Mouse (Mus musculus): Measurements from ENCODE around the gene Frat1. TPM values are rescaled to one million over a fixed set of nuclear protein-coding genes. Genes with fewer than 3 reads are reported as not detected.

Gene Frat1
- polyA plus RNA-seq, 1 experiment: 7.1 TPM

DNA sequence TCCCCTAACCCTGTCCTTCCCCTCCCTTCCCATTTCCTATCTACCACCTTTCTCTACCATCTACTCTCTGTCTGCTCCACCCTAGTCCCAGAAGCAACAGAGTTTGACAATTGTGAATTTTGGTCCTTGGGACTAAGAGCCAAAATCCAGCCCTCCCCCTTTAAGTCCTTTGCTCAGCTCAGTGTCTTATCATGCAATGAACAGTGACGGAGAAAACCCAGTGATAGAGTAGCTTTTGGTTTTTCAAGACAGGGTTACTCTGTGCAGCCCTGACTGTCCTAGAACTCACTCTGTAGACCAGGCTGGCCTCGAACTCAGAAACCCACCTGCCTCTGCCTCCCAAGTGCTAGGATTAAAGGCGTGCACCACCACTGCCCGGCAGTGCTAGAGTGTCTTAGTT is 16.4 kb upstream of the Frat1 start:
- no peak for DNase-seq (ENCODE audit: low read depth, low spot score)
- 91% methylated on average over 4 of the region's 4 CpGs for WGBS

DNA sequence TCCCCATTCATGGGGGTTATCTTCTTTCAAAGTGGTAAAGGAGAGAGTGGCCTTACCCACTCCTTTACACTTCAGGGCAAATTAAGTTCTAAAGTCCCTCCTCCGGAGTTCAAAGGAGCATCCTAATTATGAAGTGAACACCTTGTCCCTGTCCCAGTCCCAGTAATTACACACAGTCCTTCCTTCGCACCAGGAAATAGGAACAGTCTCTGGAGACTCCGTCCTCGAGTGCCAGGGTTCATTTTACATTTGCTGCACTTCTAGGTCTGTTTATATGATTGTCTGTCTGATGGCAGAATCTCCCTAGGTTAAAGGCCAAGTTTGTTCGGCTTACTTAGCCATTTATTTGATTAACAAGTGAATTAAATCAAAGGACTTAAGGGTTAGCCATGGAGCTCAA is 13.4 kb upstream of the Frat1 start:
- 22% methylated on average over 5 of the region's 5 CpGs for WGBS
- DNase-seq (ENCODE audit: low read depth, low spot score): no peak

DNA sequence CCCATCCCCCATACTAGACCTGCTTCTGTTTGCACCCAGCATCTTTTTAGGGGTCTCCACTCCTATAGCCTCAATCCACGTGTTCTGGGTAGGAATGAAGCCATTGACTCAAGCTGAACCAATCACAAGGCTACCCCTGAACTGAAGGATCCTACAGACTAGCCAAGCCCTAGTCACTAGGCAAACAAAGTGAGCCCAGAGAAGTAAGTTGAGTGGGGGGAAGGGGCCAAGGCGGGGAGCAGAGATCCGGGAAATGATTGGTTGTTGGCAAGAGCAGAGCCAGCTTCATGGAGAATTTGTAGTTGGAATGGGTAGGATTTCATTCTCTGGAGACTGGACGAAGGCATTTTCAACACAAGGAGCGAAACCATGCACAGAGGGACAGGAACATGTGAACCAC is 12.9 kb upstream of the Frat1 start:
- DNase-seq (ENCODE audit: low read depth, low spot score): no peak
- 71% methylated on average over 5 of the region's 5 CpGs for WGBS

DNA sequence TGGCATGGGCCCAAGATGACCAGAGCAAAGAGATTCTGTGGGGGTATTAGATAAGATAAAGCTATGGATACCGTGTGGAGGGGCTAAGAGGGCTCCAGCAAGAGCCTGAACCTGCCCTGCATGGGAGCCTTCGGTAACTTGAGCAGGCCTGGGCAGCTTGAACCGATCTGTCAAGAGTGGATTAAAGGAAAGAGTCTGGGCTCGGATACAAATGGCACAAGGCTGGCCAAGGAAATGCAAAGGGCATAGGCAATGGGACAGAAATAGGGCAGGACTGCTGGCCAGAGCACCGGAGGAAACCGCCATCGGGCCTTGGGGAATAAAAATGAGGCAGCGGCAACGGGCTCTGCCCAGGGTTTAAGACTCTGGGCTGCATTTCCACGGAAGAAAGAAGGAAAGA is 12.4 kb upstream of the Frat1 start:
- 76% methylated on average over 10 of the region's 10 CpGs for WGBS
- DNase-seq (ENCODE audit: low read depth, low spot score): no peak

DNA sequence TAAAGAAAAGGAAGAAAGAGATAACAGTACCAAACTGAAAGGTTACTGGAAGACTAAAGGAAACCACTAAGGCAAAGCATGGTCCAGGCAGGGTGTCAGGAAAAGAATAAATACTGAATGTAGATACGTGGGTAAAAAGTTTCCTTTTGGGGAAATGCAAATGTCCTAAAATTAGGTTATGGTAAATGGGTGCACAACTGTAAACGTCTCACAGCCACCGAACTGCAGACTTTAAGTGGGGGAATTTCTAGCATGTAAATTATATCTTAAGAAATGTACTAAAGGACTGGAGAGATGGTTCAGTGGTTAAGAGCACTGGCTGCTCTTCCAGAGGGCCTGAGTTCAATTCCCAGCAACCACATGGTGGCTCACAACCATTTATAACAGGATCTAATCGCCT is 11.0 kb upstream of the Frat1 start:
- DNase-seq (ENCODE audit: low read depth, low spot score): no peak
- WGBS: 83% methylated on average over 4 of the region's 4 CpGs

DNA sequence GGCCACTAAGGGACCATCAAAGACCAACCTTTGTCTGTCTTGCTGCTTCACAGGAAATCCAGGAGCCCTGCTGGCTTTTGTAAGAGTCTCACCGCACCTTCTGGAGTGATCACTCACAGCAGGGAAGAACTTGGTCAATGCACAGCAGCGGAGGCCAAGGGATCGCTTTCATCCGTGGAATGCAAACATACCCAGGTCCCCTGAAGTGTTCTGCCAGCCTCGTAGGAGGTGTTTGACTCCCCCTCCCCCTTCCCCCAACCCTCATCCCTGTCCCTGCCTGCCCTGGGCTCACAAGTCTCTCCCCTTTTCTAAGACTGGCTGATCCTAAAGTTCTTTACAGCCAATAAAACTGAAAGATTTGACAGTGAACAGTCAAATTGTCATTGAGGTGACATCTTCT is 8.3 kb upstream of the Frat1 start:
- DNase-seq (ENCODE audit: low read depth, low spot score): no peak
- 54% methylated on average over 5 of the region's 5 CpGs for WGBS

DNA sequence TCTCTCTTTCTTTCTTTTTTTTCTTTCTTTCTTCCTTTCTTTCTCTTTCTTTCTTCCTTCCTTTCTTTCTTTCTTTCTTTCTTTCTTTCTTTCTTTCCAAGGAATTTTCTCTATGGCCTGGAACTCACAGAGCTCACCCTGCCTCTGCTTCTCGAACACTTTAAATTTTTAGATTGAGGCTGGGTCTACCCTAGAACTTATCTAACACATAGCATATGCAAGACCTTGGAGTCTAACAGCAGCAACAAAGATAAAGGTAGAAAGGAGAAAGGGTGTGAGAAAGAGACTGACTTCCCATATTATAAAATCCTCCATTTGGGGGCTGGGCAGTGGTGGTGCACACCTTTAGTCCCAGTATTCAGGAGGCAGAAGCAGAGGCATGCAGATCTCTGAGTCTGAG is 7.2 kb upstream of the Frat1 start:
- no peak for DNase-seq (ENCODE audit: low read depth, low spot score)
- WGBS: 94% methylated on average over 1 of the region's 1 CpGs

DNA sequence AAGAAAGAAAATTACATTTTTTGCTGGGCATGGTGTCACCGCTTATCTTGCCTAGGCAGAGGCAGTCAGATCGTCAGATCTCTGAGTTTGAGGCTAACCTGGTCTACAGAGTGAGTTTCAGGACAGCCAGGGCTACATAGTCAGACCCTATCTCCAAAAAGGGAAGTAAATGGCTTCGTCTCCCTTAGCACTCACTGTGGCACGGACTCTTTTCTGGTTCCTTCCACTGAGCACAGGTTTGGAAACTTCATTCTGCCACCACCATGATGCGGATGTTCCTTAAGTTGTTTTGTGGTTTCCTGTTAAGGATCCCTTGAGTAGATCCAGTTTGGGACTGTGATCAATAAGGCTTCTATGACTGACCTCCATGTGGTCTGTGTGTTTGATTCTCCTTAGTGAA is 4.8 kb upstream of the Frat1 start:
- DNase-seq (ENCODE audit: low read depth, low spot score): no peak
- WGBS: 82% methylated on average over 5 of the region's 5 CpGs

DNA sequence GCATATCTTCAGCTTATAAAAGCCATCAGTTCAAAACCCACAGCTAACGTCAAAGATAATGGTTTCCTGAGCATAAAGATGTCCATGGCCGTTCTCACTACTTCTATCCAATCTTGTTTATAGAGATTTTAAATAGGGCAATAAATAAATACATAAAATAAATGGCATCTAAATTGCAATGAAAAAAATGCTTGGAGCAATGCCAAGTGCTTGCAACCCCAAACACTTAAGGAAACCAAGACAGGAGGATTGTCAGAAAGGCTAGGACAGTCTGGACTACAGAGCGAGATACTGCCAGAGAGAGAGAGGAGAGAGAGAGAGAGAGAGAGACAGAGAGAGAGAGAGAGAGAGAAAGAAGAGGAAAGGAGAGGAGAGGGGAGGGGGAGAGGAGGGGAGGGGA is 3.2 kb upstream of the Frat1 start:
- 76% methylated on average over 3 of the region's 3 CpGs for WGBS
- no peak for DNase-seq (ENCODE audit: low read depth, low spot score)

DNA sequence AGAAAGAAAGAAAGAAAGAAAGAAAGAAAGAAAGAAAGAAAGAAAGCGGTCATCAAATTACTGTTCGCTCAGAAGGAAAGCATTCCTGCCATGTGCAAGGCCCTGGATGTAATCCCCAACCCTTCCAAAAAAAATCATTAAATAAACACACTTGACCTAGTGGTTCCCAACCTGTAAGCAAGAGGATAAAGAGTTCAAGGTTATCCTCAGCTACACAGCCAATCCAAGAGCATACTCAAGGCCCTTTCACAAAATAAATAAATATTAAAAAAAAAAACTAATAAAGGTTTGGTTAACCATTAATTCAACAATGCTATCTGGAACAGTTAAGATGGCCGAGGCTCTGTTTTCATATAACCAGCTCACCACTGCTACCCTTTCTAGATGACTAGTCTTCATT is 829 bp upstream of the Frat1 start:
- no peak for DNase-seq (ENCODE audit: low read depth, low spot score)
- 51% methylated on average over 3 of the region's 3 CpGs for WGBS

DNA sequence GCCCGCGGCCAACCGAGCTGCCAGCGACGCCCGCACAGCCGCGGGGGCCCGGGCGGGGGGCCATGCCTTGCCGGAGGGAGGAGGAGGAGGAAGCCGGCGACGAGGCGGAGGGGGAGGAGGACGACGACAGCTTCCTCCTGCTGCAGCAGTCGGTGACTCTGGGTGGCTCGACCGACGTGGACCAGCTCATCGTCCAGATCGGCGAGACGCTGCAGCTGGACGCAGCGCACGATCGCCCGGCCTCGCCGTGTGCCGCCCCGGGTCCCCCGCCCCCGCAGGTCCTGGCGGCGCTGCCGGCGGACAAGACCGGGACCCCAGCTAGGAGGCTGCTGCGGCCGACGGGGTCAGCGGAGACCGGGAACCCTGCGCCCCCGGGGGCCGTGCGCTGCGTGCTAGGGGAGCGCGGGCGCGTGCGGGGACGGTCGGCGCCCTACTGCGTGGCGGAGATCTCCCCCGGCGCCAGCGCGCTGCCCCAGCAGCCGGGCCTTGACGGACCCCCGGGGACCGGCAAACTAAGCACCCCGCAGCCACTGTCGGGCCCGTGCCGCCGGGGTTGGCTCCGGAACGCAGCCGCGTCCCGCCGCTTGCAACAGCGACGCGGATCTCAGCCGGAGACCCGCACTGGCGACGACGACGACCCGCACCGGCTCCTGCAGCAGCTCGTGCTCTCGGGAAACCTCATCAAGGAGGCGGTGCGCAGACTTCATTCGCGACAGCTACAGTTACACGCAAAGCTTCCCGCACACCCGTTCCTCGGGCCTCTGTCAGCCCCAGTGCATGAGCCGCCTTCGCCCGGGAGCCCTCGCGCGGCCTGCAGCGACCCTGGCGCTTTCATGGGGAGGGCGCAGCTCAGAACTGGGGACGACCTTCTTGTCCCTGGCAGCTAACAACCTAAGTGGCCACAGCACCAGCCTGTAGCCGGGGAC is 599 bp downstream of the Frat1 start:
- no peak for DNase-seq (ENCODE audit: low read depth, low spot score)
- under 1% methylated on average over 106 of the region's 112 CpGs for WGBS

DNA sequence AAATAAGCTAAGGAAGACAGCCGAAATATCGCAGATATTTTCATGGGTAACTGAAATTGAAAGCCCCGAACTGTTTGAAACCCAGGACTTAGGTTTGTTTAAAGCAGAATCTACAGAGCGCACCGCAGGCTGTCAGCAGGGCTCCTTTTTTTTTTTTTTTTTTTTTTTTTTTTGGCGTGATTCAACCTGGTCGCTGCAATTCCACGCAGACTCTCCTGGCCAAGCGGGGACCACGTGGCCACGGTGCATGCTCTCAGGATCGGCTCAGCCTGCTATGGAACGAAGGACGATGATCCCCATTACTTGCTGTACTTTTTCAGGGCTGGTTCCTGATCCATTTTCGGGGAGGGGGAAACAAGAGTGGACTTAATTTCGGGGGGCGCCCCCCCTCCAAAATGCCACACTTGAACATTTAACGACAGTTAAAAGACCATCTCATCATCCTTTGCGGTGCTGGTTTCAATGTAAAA is 1.4 kb downstream of the Frat1 start:
- WGBS: 2% methylated on average over 19 of the region's 19 CpGs
- DNase-seq (ENCODE audit: low read depth, low spot score): no peak

DNA sequence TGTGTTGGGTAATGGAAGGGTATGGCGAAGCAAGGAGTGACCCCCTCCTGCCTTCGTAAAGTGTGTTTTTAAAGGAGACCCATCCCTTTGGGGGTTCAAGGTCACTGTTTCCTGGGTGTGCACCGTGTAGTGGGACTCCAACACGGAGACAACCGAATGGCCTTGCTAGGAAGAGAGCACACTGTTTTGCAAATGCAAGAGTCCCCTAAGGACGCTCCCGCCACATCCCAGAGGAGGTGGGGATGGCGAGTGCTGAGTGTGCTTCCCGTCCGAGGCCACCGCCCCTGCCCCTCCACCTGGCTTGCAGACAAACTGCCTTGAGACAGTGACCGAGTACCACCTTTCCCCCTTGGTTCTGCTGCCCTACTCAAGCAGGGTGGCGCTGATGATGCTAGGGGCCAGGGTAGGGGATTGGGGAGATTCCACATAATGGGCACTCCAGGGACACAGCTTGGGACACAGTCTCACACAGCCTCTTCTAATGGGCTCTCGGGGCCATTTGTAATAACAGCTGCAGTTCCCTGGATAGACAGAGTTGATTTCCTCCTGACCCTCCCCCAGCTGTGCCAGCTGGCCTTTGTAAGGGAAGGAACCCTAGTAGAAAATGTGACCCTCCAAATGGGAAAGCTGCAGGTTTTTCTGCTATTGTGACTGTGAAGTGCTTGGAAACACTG is 2.1 kb downstream of the Frat1 start:
- WGBS: 36% methylated on average over 14 of the region's 14 CpGs
- no peak for DNase-seq (ENCODE audit: low read depth, low spot score)

DNA sequence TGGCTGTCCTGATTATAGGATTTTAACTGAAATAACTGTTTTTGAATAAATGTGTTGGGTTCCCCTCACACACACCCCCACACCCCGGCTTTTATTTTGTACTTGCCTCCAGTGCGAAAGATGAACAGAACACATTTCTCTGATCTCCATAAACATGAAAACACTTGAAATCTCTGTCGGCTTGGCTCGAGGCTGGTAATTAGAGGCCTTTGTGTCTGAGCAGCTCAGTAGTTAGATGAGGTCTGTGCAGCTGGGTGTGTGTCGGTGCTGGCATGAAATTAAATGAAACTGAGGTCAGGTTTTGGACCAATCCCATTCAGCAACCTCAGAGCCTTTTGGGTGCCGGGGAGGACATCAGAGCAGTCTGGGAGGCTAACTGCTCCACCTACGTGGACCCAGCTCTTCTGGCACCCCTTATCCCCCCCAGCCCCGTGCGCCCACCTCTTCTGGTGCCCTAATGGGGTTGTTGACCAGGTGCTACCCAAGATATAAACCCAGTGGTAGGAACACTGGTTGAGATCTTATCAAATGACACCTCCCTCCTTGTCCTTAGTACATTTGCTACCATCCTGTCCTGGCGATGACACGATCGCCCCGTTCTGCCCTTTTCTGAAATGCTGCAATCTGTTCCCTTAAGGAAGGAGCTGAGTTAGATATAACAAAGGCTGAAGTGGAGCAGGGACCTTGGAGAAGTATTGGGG is 2.9 kb downstream of the Frat1 start:
- no peak for DNase-seq (ENCODE audit: low read depth, low spot score)
- WGBS: 80% methylated on average over 13 of the region's 13 CpGs

DNA sequence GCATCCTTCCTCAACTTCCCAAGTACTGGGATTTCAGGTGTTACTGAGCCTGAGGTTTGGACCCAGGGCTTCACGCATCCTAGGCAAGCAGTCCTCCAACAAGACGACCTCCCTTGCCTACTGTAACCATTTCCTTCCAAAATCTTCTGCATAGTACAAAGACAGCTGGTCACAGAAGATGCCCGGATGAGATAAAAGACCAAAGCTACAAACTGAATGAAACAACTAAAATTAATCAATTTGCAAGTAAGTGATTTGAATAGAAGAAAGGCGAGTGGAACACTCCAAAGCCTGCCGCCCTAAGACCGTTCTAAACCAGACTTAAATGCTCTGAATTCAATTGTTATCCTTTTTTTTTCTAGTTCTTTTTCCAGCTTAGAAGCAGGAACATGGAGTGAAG is 5.6 kb downstream of the Frat1 start:
- DNase-seq (ENCODE audit: low read depth, low spot score): no peak
- WGBS: 82% methylated on average over 6 of the region's 6 CpGs

DNA sequence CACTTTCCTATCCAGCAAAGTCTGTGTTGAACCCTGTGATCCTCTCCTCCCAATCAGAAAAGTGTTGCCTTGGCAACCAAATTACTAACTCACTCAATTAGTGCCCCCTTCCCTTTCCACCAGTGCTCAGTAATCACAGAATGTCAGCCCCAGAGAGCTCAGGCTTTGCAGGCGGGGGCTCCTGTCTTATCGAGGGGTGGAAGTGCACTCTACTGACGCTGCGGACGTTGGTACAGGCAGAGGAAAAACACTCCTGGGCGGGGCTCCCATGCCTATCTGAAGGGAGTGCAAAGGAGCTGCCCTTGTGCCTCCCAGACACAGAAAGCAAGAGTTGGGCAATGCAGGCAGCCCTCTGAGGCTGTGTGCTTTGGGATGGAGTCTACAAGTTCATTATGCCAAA is 6.0 kb downstream of the Frat1 start:
- no peak for DNase-seq (ENCODE audit: low read depth, low spot score)
- 5% methylated on average over 6 of the region's 6 CpGs for WGBS

DNA sequence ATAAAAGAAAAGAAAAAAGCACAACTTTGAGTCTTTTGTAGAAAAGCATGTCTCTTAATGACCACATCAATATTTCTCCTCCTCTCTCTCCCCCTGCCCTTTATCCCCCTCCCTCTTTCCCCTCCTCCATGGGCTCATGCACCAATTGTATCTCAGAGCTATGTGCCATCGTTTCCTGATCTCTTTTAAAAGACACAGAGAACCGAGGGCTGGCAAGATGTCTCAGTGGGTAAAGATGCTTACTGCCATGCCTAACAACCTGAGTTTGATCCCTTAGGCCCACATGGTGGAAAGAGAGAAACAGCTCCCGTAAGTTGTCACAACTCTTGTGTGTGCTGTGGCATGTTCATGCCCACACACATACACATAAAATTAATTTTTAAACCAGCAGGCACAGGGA is 6.9 kb downstream of the Frat1 start:
- DNase-seq (ENCODE audit: low read depth, low spot score): no peak
- WGBS: 19% methylated on average over 3 of the region's 3 CpGs

DNA sequence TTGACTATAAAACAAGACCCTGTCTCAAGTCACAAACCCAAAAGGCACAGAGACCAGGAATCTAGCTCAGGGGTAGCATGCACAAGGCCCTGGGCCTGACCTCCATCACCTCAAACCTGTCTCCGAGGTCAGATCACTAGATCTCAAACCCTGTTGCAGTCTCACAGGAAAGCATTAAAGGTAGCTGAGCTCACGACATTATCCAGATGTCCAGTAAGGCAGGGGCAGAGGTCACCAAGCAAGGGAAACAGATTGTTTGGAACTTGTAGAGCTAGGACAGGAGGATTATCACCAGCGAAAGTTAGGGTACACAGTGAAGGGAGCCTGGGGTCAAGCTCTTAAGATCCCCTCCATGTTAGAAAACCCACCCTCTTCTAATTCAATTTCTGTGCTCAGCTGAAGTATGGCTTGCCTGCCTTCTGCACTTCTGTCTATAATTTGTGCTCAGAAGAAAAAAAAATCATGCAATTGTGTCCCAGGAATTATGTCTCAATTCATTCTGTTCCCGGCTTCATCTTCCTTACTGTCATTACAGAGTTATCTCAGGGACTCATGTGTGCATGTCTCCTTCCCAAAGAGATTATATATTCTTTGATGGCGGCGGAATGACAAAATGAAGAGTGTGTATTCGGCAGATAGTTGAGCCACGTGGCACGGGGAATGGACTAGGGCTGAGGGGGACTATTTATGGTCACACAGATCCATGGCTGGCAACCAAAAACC is 7.6 kb downstream of the Frat1 start:
- 24% methylated on average over 9 of the region's 9 CpGs for WGBS
- DNase-seq (ENCODE audit: low read depth, low spot score): no peak

DNA sequence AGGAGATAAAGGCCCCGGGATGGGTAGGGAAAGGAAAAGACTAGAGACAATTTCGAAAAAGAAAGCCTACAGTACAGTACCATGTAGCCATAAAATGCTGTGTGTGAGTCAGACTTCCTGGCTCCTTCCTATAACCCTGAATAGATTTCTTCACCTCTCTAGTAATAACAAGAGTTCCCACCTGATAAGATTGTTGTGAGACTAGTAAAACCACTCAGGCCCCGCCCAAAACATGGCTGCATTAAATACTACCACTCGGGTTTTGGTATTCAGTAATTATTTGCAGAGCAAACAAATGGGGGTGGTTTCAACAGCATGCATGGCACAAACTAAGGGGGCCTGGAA is 8.1 kb downstream of the Frat1 start:
- DNase-seq (ENCODE audit: low read depth, low spot score): no peak
- WGBS: 17% methylated on average over 4 of the region's 4 CpGs

DNA sequence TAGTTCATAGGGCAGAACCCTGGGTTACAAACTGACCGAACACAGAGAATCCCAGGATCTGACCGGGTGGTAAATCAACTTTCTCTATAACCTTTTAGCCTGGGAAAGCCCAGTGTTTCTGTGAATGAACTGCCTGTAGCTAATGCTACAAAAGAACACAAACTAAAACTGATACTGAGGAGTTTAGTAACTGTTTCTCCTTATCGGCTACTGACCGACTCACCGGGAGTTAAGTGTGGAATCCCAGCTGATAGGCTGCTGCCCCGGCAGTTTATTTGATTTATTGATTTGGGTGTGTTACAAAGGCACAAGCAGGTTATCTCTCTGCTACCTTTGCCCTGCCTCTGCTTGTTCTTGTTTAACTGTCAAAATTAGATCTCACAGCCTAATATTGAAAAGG is 9.0 kb downstream of the Frat1 start:
- DNase-seq (ENCODE audit: low read depth, low spot score): no peak

More for the DNA sequence above, 9.0 kb downstream of the Frat1 start:
- 17% methylated on average over 6 of the region's 6 CpGs for WGBS

Measured in large intestine, adult 2 months (tissue).